Mouse (Mus musculus): ENCODE measurements at regions not wholly inside any gene's neighbourhood (a gene's known extent, or its start where the extent isn't known, plus 50 kb on each side); places are given as distances from the start of the nearest gene placed in this dataset.

DNA sequence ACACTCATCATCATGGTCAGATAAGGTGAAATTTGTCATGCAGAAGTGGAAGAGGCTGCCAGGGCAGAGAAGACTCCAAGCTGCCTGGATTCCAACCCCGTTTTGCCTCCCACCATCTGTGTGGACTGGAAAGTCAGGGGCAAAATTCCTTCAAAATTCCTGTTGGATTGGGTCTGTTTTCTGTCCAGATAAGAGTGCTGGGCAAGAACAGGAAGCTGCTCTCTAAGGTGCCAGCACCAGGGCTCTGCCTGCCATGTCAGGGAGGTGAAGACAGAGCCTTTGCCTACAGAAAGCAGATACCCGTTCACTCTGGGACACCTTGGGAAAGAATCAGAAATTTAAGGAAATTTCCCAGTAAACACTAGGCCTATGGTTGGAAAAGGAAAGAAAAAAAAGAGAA is 112.5 kb upstream of the Sash1 start:
- no peak for TF ChIP-seq CTCF (IDR thresholded peaks at IDR 0.05; ENCODE audit: insufficient read depth, low read depth, low read length)
- no peak for TF ChIP-seq POLR2A (IDR thresholded peaks at IDR 0.05; ENCODE audit: insufficient read depth, low read depth, low read length)

All from olfactory bulb, adult 2 months (tissue).